Mouse (Mus musculus) liver, embryonic 15.5 days (tissue): ENCODE measurements around the gene Fgr. TPM values are rescaled to one million over a fixed set of nuclear protein-coding genes. Genes with fewer than 3 reads are reported as not detected.
A peak's percentile ranks its signal among the peaks of the same experiment; 100 is the strongest.

ENCODE experiments used
- ATAC-seq: fragments of 200-750 bp; cut with Nextera tagmentation; 2 replicates; pipeline ENCODE4 v1.8.0; 2017; ENCODE audit warnings: moderate number of reproducible peaks, mild to moderate bottlenecking, moderate library complexity; ENCODE audit not compliant: insufficient read depth
- H3K27ac ChIP-seq: fragments of 300-500 bp; sonication (generic); replicated peaks from 2 replicates; pipeline ENCODE4 v1.5.1; 2015; ENCODE audit warnings: mild to moderate bottlenecking, inconsistent platforms
- H3K27me3 ChIP-seq: fragments of 300-500 bp; sonication (generic); 2 replicates; pipeline ENCODE4 v1.6.1; 2015; ENCODE audit warnings: mild to moderate bottlenecking, inconsistent platforms
- H3K36me3 ChIP-seq: fragments of 300-500 bp; sonication (generic); replicated peaks from 2 replicates; pipeline ENCODE4 v1.6.1; 2015; ENCODE audit warnings: moderate library complexity, mild to moderate bottlenecking, inconsistent platforms
- H3K4me1 ChIP-seq: fragments of 300-500 bp; sonication (generic); replicated peaks from 2 replicates; pipeline ENCODE4 v1.6.1; 2015; ENCODE audit warnings: inconsistent platforms
- H3K4me2 ChIP-seq: fragments of 300-500 bp; sonication (generic); 2 replicates; pipeline ENCODE4 v1.6.1; 2015; ENCODE audit warnings: moderate library complexity, mild to moderate bottlenecking, inconsistent platforms
- H3K4me3 ChIP-seq: fragments of 300-500 bp; sonication (generic); replicated peaks from 2 replicates; pipeline ENCODE4 v1.5.1; 2015; ENCODE audit warnings: mild to moderate bottlenecking, inconsistent platforms
- H3K9ac ChIP-seq: fragments of 300-500 bp; sonication (generic); 2 replicates; pipeline ENCODE4 v1.6.1; 2015; ENCODE audit warnings: moderate library complexity, mild to moderate bottlenecking, inconsistent platforms
- H3K9me3 ChIP-seq: fragments of 300-500 bp; sonication (generic); replicated peaks from 2 replicates; pipeline ENCODE4 v1.6.1; 2016; ENCODE audit warnings: inconsistent platforms
- WGBS: fragments of 180-500 bp; shearing (Covaris S2); methylation state at CpG from one replicate; pipeline ENCODE4 v1.1.7; 2015; ENCODE audit warnings: mixed read lengths; ENCODE audit not compliant: insufficient replicate concordance; 5-methylcytosine and 5-hydroxymethylcytosine counted together
- polyA plus RNA-seq: library from polyadenylated mRNA; unstranded; fragments of >200 nt; fragmentation: Nextera tagmentation; extraction: Ambion mirVana; gene quantifications from 2 replicates; pipeline ENCODE4 v1.2.1, GENCODE M21; 2015

Fgr gene
- polyA plus RNA-seq, 1 experiment from 2014 or later, result 2.8 TPM

- Histone ChIP-seq H3K36me3 (no peaks in the 10 kb centered on the region), H3K27me3 (peaks cover 66% of the 10 kb centered on the region), H3K27ac (no peak overlapping the region), H3K4me2 (peak overlapping the region; percentile 31), H3K4me3 (no peak overlapping the region), H3K9ac (no peak overlapping the region), H3K4me1 (peaks cover 81% of the 10 kb centered on the region), H3K9me3 (no peaks in the 10 kb centered on the region)
- WGBS, result 44% methylated on average over 4 of the region's 4 CpGs
- no peak for ATAC-seq
Measured at GRCm38 (mm10) chr4:133042244-133042643, 68.3 kb downstream of the Fgr start.

- Histone ChIP-seq H3K9ac (no peak overlapping the region), H3K27ac (no peak overlapping the region; the same call in 1 of the 2 replicates), H3K4me3 (no peak overlapping the region), H3K36me3 (no peaks in the 10 kb centered on the region), H3K27me3 (peaks cover 59% of the 10 kb centered on the region), H3K4me2 (peak overlapping the region; percentile 31), H3K4me1 (peaks cover 85% of the 10 kb centered on the region), H3K9me3 (no peaks in the 10 kb centered on the region)
- WGBS, result 23% methylated on average over 28 of the region's 28 CpGs
- ATAC-seq, result peak; percentile 23; the same call in 1 of the 2 replicates
Measured at GRCm38 (mm10) chr4:133042651-133043635, 69.0 kb downstream of the Fgr start.

GRCm38 (mm10) chr4:133043798-133044646 lies 70.1 kb downstream of the Fgr start:
- H3K36me3 ChIP-seq, result no peaks in the 10 kb centered on the region
- no peak overlapping the region for H3K4me3 ChIP-seq
- H3K4me1 ChIP-seq, result peaks cover 75% of the 10 kb centered on the region
- no peak overlapping the region for H3K4me2 ChIP-seq
- no peak for ATAC-seq
- no peaks in the 10 kb centered on the region for H3K9me3 ChIP-seq
- no peak overlapping the region for H3K27ac ChIP-seq
- H3K27me3 ChIP-seq, result peaks cover 48% of the 10 kb centered on the region
- WGBS, result 68% methylated on average over 6 of the region's 6 CpGs
- H3K9ac ChIP-seq, result no peak overlapping the region

GRCm38 (mm10) chr4:133044647-133045094 lies 70.8 kb downstream of the Fgr start:
- 70% methylated on average over 6 of the region's 6 CpGs for WGBS
- Histone ChIP-seq H3K9me3 (no peaks in the 10 kb centered on the region), H3K9ac (no peak overlapping the region), H3K4me2 (no peak overlapping the region), H3K27ac (no peak overlapping the region), H3K36me3 (no peaks in the 10 kb centered on the region), H3K4me3 (no peak overlapping the region), H3K4me1 (peaks cover 74% of the 10 kb centered on the region), H3K27me3 (peaks cover 42% of the 10 kb centered on the region)
- no peak for ATAC-seq

GRCm38 (mm10) chr4:133045771-133046474 lies 72.0 kb downstream of the Fgr start:
- Histone ChIP-seq H3K27ac (no peak overlapping the region), H3K4me3 (no peak overlapping the region), H3K9me3 (no peaks in the 10 kb centered on the region), H3K27me3 (peaks cover 29% of the 10 kb centered on the region), H3K4me2 (no peak overlapping the region), H3K9ac (no peak overlapping the region), H3K4me1 (peaks cover 79% of the 10 kb centered on the region), H3K36me3 (no peaks in the 10 kb centered on the region)
- 49% methylated on average over 11 of the region's 11 CpGs for WGBS
- ATAC-seq, result no peak

- Histone ChIP-seq H3K27ac (no peak overlapping the region), H3K27me3 (peaks cover 20% of the 10 kb centered on the region), H3K36me3 (no peaks in the 10 kb centered on the region), H3K4me1 (peaks cover 80% of the 10 kb centered on the region), H3K4me3 (no peak overlapping the region), H3K9me3 (no peaks in the 10 kb centered on the region), H3K9ac (no peak overlapping the region), H3K4me2 (no peak overlapping the region)
- ATAC-seq, result no peak
- WGBS, result 55% methylated on average over 12 of the region's 12 CpGs
Measured at GRCm38 (mm10) chr4:133046691-133047352, 72.9 kb downstream of the Fgr start.

- Histone ChIP-seq H3K27me3 (peaks cover 14% of the 10 kb centered on the region), H3K36me3 (no peaks in the 10 kb centered on the region), H3K4me1 (peaks cover 77% of the 10 kb centered on the region), H3K27ac (no peak overlapping the region), H3K9ac (no peak overlapping the region), H3K4me2 (no peak overlapping the region), H3K4me3 (no peak overlapping the region), H3K9me3 (no peaks in the 10 kb centered on the region)
- 67% methylated on average over 16 of the region's 16 CpGs for WGBS
- ATAC-seq, result no peak
Measured at GRCm38 (mm10) chr4:133047353-133048105, 73.6 kb downstream of the Fgr start.

- Histone ChIP-seq H3K4me1 (peaks cover 61% of the 10 kb centered on the region), H3K9me3 (no peaks in the 10 kb centered on the region), H3K27me3 (peaks cover 4% of the 10 kb centered on the region; the same call in 1 of the 2 replicates), H3K36me3 (no peaks in the 10 kb centered on the region), H3K4me3 (no peak overlapping the region), H3K4me2 (no peak overlapping the region), H3K9ac (no peak overlapping the region), H3K27ac (no peak overlapping the region)
- no peak for ATAC-seq
- 64% methylated on average over 19 of the region's 19 CpGs for WGBS
Measured at GRCm38 (mm10) chr4:133049071-133049920, 75.4 kb downstream of the Fgr start.

GRCm38 (mm10) chr4:133050196-133050836 lies 76.4 kb downstream of the Fgr start:
- no peaks in the 10 kb centered on the region for H3K36me3 ChIP-seq
- no peak overlapping the region for H3K4me3 ChIP-seq
- H3K27ac ChIP-seq, result no peak overlapping the region
- H3K27me3 ChIP-seq, result no peaks in the 10 kb centered on the region
- 57% methylated on average over 9 of the region's 9 CpGs for WGBS
- no peak for ATAC-seq
- H3K4me1 ChIP-seq, result peaks cover 52% of the 10 kb centered on the region
- H3K9ac ChIP-seq, result no peak overlapping the region
- no peak overlapping the region for H3K4me2 ChIP-seq
- no peaks in the 10 kb centered on the region for H3K9me3 ChIP-seq
